Mouse (Mus musculus) yolk sac, embryonic 10.5 days (tissue): ENCODE results near the gene Pcsk1n.
"Not testable (repeated sequence)": the region's sequence is repeated elsewhere in the genome, so short reads cannot be mapped to it uniquely, and the experiment has no call there.

Source experiments
- DNase-seq: peaks from one replicate; pipeline ENCODE4 v3.0.0-alpha.2; 2017; ENCODE audit warnings: low spot score

The Pcsk1n gene

GRCm38 (mm10) chrX:7919601-7920383 lies at the start of gene Pcsk1n:
Gene Pcsk1n (plus strand): TSS chrX:7919822.
- no peak for DNase-seq

GRCm38 (mm10) chrX:7869826-7870225 lies 49.8 kb upstream of the Pcsk1n start:
- DNase-seq, result no peak

DNA sequence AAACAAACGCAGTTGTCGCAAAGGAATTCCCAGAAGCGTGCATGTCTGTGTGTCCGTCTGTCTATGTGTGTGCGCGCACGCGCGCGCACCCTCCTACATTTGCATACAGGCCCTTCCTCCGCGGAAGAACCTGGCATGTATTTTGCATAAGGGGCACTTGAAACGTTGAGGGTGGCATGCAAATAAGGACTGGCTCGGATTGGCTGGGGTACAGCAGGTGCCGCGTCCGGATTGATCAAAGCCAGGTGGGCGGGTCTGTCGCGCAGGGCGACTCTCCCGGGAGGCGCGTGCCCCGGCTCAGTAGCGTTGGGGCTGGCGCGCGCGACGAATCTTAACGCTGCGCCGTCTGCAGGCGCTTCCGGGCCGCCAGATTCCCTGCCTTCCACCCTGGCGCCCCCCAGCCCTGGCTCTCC lies 41.6 kb upstream of the Pcsk1n start, which contains the start of gene Pim2:
Pim2 (plus strand) TSS at position 256 of the 413 bp plus-strand sequence.
- DNase-seq, result peak; percentile 73

DNA sequence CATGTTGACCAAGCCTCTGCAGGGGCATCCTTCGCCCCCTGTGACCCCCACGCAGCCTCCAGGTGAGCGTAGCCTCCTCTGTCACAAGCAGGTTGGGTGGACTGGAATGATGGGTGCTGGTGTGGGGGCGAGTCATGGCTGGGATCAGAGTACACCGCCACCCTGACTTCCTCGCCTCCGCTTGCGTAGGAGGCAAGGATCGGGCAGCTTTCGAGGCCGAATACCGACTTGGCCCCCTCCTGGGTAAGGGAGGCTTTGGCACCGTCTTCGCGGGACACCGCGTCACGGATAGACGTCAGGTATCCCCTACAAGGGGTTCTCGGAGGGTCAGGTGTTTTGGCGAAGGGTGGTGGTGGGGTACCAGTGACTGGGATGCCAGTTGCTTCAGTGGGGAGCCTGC lies 41.1 kb upstream of the Pcsk1n start:
- no peak for DNase-seq

- peak; percentile 43 for DNase-seq
These were observed 39.8 kb upstream of the Pcsk1n start for GRCm38 (mm10) chrX:7879819-7880218.

DNA sequence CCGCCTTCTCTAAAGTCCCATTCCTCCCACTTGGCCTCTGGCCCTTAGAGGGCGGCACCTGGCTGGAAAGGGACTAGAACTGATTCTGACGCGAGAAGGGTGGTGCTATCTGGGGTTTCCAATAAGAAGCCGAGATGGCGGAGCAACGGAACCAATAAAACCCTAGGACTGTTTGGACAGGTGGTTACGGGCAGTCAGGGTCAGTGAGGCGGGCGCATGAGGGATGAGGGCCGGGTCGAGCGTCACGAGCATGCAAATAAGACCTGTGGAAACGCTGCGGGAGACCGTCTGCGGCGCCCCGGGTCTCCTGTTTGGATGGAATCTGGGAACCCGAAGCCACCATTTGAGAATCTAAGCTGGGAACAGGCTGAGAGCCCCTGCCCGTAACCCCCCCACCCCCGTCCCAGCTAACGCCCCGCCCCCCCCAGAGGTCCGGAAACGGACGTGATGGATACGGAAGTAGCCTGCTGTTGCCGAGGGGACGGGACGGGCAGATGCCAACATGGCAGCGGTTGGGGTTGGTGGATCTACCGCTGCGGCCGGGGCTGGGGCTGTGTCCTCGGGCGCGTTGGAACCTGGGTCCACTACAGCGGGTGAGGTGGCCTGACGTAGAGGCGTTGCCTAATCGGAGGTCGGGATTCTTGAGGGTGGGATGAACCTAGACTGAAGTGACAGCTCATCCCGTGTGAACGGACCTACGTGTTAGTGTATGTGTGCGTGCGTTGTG lies 35.6 kb upstream of the Pcsk1n start, which contains the start of gene Slc35a2:
Slc35a2 (plus strand) TSS at position 188 of the 727 bp plus-strand sequence.
- peak; percentile 89 for DNase-seq

DNA sequence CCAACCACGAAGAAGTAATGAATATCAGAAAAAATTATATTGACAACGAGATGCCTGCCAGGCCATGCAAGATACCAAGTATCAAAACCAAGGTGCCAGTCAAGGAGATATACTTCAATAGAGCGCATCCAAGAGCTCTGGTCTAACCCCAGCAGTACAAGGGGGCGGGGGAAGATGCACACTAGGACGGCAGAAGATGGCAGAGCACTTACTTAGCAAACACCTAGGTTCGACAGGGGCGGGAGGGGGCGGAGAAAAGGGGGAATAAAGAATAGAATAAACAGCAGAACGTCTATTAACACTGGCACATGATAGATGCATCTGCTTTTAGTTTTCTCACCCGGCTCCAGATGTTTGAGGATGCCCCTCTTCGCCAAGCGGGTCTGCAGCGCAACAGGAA lies 21.4 kb upstream of the Pcsk1n start:
- no peak for DNase-seq

GRCm38 (mm10) chrX:7898880-7899874 lies 20.4 kb upstream of the Pcsk1n start, which contains the start of the genes Pqbp1 and Timm17b:
Gene Pqbp1 (minus strand): TSS chrX:7899269.
Gene Timm17b (plus strand): TSS chrX:7899357.
- DNase-seq, result peak; percentile 89

DNA sequence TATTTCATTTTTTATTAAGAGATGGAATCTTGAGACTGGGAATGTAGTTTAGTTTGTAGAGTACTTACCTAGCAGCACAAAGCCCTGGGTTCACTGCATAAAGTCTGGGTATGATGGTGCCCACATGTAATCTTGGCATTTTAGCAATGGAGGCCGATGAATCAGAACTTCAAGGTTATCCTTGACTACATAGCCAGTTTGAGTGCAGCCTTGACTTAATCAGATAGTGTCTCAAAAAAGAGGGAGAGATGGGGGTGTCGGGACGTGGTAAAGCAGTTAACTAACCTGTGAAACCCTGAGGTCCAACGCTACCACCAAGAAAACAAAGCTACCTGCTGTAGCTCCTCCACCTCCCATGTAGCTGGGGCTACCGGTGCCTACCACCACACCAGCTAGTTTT lies 15.2 kb upstream of the Pcsk1n start:
- no peak for DNase-seq

- DNase-seq, result no peak
These were observed 11.9 kb upstream of the Pcsk1n start, which contains the start of gene Gm10491 for GRCm38 (mm10) chrX:7907735-7908134. Gene Gm10491 (minus strand): TSS chrX:7907835.

DNA sequence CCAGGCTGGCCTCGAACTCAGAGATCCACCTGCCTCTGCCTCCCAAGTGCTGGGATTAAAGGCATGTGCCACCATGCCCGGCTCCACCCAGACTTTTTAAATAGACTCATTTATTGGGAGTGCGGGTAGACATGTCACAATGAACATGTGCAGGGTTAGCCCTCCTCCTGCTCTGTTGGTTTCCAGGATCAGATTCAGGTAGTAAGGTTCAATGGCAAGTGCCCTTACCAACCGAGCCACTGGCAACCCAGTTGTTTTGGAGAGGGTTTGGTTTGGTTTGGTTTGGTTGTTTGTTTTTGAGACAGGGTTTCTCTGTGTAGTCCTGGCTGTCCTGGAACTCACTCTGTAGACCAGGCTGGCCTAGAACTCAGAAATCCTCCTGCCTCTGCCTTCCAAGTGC lies 10.4 kb upstream of the Pcsk1n start, which contains the start of gene Gm10490:
Gm10490 (plus strand) TSS at position 301 of the 400 bp plus-strand sequence.
- not testable (repeated sequence) for DNase-seq

DNA sequence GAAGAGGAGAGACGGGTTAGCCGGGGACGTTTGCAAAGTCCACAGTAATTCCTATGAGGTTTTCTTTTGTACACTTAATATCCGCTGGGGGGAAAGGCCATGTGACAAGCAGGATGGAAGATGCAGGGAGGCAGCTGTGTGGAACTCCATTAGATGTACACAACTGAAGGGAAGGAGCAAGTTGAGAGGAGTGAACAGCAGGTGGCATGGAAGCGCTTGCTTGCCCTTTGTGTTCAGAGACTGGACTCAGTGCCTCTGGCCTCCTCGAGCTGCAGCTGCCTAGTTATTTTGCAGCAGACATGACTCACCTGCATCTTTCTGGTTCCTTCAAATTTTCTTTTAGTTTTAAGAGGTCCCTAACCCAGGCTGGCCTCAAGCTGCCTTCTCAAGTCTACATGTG lies 9.1 kb upstream of the Pcsk1n start:
- no peak for DNase-seq

- not testable (repeated sequence) for DNase-seq
These were observed 4.0 kb upstream of the Pcsk1n start for GRCm38 (mm10) chrX:7915669-7916068.

GRCm38 (mm10) chrX:7917960-7918359 lies 1.7 kb upstream of the Pcsk1n start:
- DNase-seq, result not testable (repeated sequence)

GRCm38 (mm10) chrX:7922032-7922431 lies 2.4 kb downstream of the Pcsk1n start:
- peak; percentile 18 for DNase-seq

- DNase-seq, result no peak
These were observed 6.6 kb downstream of the Pcsk1n start for GRCm38 (mm10) chrX:7926266-7926665.

DNA sequence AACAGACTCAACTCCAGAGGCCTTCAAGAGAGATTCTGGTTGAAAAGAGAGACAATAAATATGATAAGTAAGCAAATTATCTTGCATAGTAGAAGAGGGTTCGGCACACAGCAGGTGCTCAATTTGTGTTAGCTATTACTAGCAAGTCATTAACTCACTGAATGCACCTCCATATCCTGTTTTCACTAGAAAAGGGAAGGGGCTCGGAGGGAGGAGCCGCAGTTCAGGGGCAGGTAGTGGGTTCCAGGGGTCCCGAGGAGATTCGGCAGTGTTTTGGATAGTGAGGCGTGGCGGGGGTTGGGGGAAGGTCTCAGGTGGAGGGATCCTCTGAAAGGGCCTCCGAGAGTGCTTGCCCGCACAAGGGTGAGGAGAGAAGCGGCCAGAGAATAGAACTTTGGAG lies 7.5 kb downstream of the Pcsk1n start:
- DNase-seq, result no peak

GRCm38 (mm10) chrX:7928270-7928790 lies 8.7 kb downstream of the Pcsk1n start, which contains the start of gene Eras:
Gene Eras (minus strand): TSS chrX:7928607.
- DNase-seq, result no peak

GRCm38 (mm10) chrX:7936874-7937273 lies 17.3 kb downstream of the Pcsk1n start:
- no peak for DNase-seq

GRCm38 (mm10) chrX:7937667-7938066 lies 18.0 kb downstream of the Pcsk1n start:
- DNase-seq, result no peak

GRCm38 (mm10) chrX:7945618-7946017 lies 26.0 kb downstream of the Pcsk1n start:
- peak; percentile 49 for DNase-seq
